Mouse (Mus musculus): ENCODE data around the gene Zfp513. TPM values are rescaled to one million over a fixed set of nuclear protein-coding genes. Genes with fewer than 3 reads are reported as not detected.

Gene Zfp513
- polyA plus RNA-seq, 1 experiment: 22.9 TPM

- peaks cover 10% of the 10 kb centered on the region for H3K36me3 ChIP-seq (ENCODE audit: control insufficient read depth, insufficient read depth, low read length)
- TF ChIP-seq POLR2A (IDR thresholded peaks at IDR 0.05; ENCODE audit: low read depth, low read length): no peak
- TF ChIP-seq CTCF (conservative IDR thresholded peaks at IDR 0.05; ENCODE audit: insufficient read depth, insufficient read length, low read depth, low read length): no peak
- DNase-seq: no peak
- H3K4me1 ChIP-seq (ENCODE audit: control insufficient read depth, insufficient read depth, low read length): peaks cover 7% of the 10 kb centered on the region
- whole genome bisulfite sequencing: 91% methylated on average over 16 of the region's 16 CpGs
- no peak overlapping the region for H3K27ac ChIP-seq (ENCODE audit: insufficient read depth, low read depth, low read length)
- no peak overlapping the region for H3K4me3 ChIP-seq (ENCODE audit: insufficient read depth, low read depth, low read length)
- no peaks in the 10 kb centered on the region for H3K27me3 ChIP-seq (replicated peaks; ENCODE audit: control insufficient read depth, insufficient read depth, low read length)
Measured at GRCm38 (mm10) chr5:31194486-31195485, 7.3 kb downstream of the Zfp513 start.

GRCm38 (mm10) chr5:31193631-31194281 lies 8.3 kb downstream of the Zfp513 start:
- DNase-seq: no peak

GRCm38 (mm10) chr5:31192939-31193630 lies 9.0 kb downstream of the Zfp513 start, which contains the start of the genes Snx17 and Eif2b4:
TSS of gene Snx17 (plus strand) at chr5:31193227.
TSS of gene Eif2b4 (minus strand) at chr5:31193430.
- Histone ChIP-seq H3K4me3 (ENCODE audit: insufficient read depth, low read depth, low read length) (peak within 1 kb of the TSS; percentile 83), H3K36me3 (ENCODE audit: control insufficient read depth, insufficient read depth, low read length) (peaks cover 7% of the 10 kb centered on the region), H3K27me3 (replicated peaks; ENCODE audit: control insufficient read depth, insufficient read depth, low read length) (no peaks in the 10 kb centered on the region), H3K27ac (ENCODE audit: insufficient read depth, low read depth, low read length) (peak within 1 kb of the TSS; percentile 88), H3K4me1 (ENCODE audit: control insufficient read depth, insufficient read depth, low read length) (peaks cover 7% of the 10 kb centered on the region)
- under 1% methylated on average over 48 of the region's 48 CpGs for WGBS
- TF ChIP-seq POLR2A (IDR thresholded peaks at IDR 0.05; ENCODE audit: low read depth, low read length) (peak; percentile 75), CTCF (conservative IDR thresholded peaks at IDR 0.05; ENCODE audit: insufficient read depth, insufficient read length, low read depth, low read length) (peak; percentile 51)
- peak; percentile 100 for DNase-seq

More at GRCm38 (mm10) chr5:31193631-31194281, 8.3 kb downstream of the Zfp513 start:
- TF ChIP-seq CTCF (conservative IDR thresholded peaks at IDR 0.05; ENCODE audit: insufficient read depth, insufficient read length, low read depth, low read length): no peak
- no peak for TF ChIP-seq POLR2A (IDR thresholded peaks at IDR 0.05; ENCODE audit: low read depth, low read length)
- Histone ChIP-seq H3K4me1 (ENCODE audit: control insufficient read depth, insufficient read depth, low read length) (peaks cover 7% of the 10 kb centered on the region), H3K4me3 (ENCODE audit: insufficient read depth, low read depth, low read length) (peak overlapping the region; percentile 81), H3K27me3 (replicated peaks; ENCODE audit: control insufficient read depth, insufficient read depth, low read length) (no peaks in the 10 kb centered on the region), H3K36me3 (ENCODE audit: control insufficient read depth, insufficient read depth, low read length) (peaks cover 10% of the 10 kb centered on the region), H3K27ac (ENCODE audit: insufficient read depth, low read depth, low read length) (peak overlapping the region; percentile 65)
- 6% methylated on average over 25 of the region's 25 CpGs for WGBS

- Histone ChIP-seq H3K27ac (ENCODE audit: insufficient read depth, low read depth, low read length) (peak overlapping the region; percentile 88), H3K36me3 (ENCODE audit: control insufficient read depth, insufficient read depth, low read length) (peaks cover 7% of the 10 kb centered on the region), H3K4me3 (ENCODE audit: insufficient read depth, low read depth, low read length) (peak overlapping the region; percentile 83), H3K4me1 (ENCODE audit: control insufficient read depth, insufficient read depth, low read length) (peaks cover 7% of the 10 kb centered on the region), H3K27me3 (replicated peaks; ENCODE audit: control insufficient read depth, insufficient read depth, low read length) (no peaks in the 10 kb centered on the region)
- WGBS: 11% methylated on average over 42 of the region's 42 CpGs
- no peak for TF ChIP-seq POLR2A (IDR thresholded peaks at IDR 0.05; ENCODE audit: low read depth, low read length)
- DNase-seq: no peak
Measured at GRCm38 (mm10) chr5:31192045-31192938, 9.8 kb downstream of the Zfp513 start.

- DNase-seq: no peak
- no peak overlapping the region for H3K4me3 ChIP-seq (ENCODE audit: insufficient read depth, low read depth, low read length)
- no peaks in the 10 kb centered on the region; the same call in none of the 2 replicates for H3K36me3 ChIP-seq (ENCODE audit: control insufficient read depth, insufficient read depth, low read length)
- no peaks in the 10 kb centered on the region for H3K27me3 ChIP-seq (replicated peaks; ENCODE audit: control insufficient read depth, insufficient read depth, low read length)
- WGBS: 91% methylated on average over 9 of the region's 9 CpGs
- H3K4me1 ChIP-seq (ENCODE audit: control insufficient read depth, insufficient read depth, low read length): peaks cover 7% of the 10 kb centered on the region
- no peak for TF ChIP-seq CTCF (conservative IDR thresholded peaks at IDR 0.05; ENCODE audit: insufficient read depth, insufficient read length, low read depth, low read length)
- TF ChIP-seq POLR2A (IDR thresholded peaks at IDR 0.05; ENCODE audit: low read depth, low read length): no peak
- no peak overlapping the region for H3K27ac ChIP-seq (ENCODE audit: insufficient read depth, low read depth, low read length)
Measured at GRCm38 (mm10) chr5:31190201-31190600, 11.9 kb downstream of the Zfp513 start.

GRCm38 (mm10) chr5:31188223-31188840 lies 13.8 kb downstream of the Zfp513 start:
- no peaks in the 10 kb centered on the region; the same call in none of the 2 replicates for H3K36me3 ChIP-seq (ENCODE audit: control insufficient read depth, insufficient read depth, low read length)
- no peak overlapping the region for H3K4me3 ChIP-seq (ENCODE audit: insufficient read depth, low read depth, low read length)
- no peaks in the 10 kb centered on the region for H3K27me3 ChIP-seq (replicated peaks; ENCODE audit: control insufficient read depth, insufficient read depth, low read length)
- H3K4me1 ChIP-seq (ENCODE audit: control insufficient read depth, insufficient read depth, low read length): peaks cover 5% of the 10 kb centered on the region
- TF ChIP-seq CTCF (conservative IDR thresholded peaks at IDR 0.05; ENCODE audit: insufficient read depth, insufficient read length, low read depth, low read length) (peak; percentile 29; the same call in 1 of the 2 replicates), POLR2A (IDR thresholded peaks at IDR 0.05; ENCODE audit: low read depth, low read length) (no peak)
- WGBS: 78% methylated on average over 4 of the region's 4 CpGs
- no peak overlapping the region for H3K27ac ChIP-seq (ENCODE audit: insufficient read depth, low read depth, low read length)
- DNase-seq: no peak
